Mouse (Mus musculus) lung, postnatal 0 days (tissue): ENCODE results near the gene Zbp1.

Experiments
- CTCF ChIP-seq: IDR thresholded peaks from 2 replicates; pipeline ENCODE4 v1.5.1; 2016; ENCODE audit warnings: antibody characterized with exemption, mild to moderate bottlenecking
- EP300 ChIP-seq: IDR thresholded peaks from 2 replicates; pipeline ENCODE4 v1.6.1; 2016; ENCODE audit warnings: antibody characterized with exemption, mild to moderate bottlenecking, control low read depth

DNA sequence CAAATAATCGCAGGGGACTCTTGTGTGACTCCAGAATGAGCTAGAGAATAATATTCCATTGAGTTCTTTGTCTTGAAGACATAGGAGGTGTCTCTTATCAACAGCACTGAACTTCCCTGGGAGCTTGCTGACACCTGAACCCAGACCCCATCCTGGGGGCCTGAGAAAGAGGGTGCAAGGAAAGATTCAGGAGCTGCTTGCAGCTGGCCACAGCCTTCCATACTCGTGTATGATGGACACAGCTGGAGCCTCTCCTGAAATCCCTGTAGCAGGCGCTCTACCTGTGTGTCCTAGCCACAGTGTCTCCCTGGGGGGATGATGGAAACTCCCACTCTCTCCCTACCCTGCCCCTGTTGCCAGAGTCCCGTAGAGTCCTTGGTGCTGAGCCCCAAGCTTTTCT, 6.5 kb downstream of the Zbp1 start:
- TF ChIP-seq CTCF (no peak), EP300 (no peak)
